Mouse (Mus musculus) lung, embryonic 16.5 days (tissue): ENCODE results near the gene Arid1a. TPM values are rescaled to one million over a fixed set of nuclear protein-coding genes. Genes with fewer than 3 reads are reported as not detected.

ENCODE experiments used
- ATAC-seq: fragments of 200-750 bp; cut with Nextera tagmentation; 2 replicates; pipeline ENCODE4 v1.8.0; 2017; ENCODE audit warnings: low read depth, mild to moderate bottlenecking, moderate library complexity
- H3K27ac ChIP-seq: fragments of 300-500 bp; sonication (generic); 2 replicates; pipeline ENCODE4 v1.5.1; 2014; ENCODE audit warnings: mild to moderate bottlenecking, control low read depth, low read length
- H3K27me3 ChIP-seq: fragments of 300-500 bp; sonication (generic); 2 replicates; pipeline ENCODE4 v1.6.1; 2014; ENCODE audit warnings: low read depth, low read length, mixed read lengths; ENCODE audit not compliant: control insufficient read depth, insufficient read depth
- H3K36me3 ChIP-seq: fragments of 300-500 bp; sonication (generic); 2 replicates; pipeline ENCODE4 v1.6.1; 2014; ENCODE audit warnings: low read length; ENCODE audit not compliant: control insufficient read depth, insufficient read depth
- H3K4me1 ChIP-seq: fragments of 300-500 bp; sonication (generic); replicated peaks from 2 replicates; pipeline ENCODE4 v1.6.1; 2014; ENCODE audit warnings: low read length, mixed read lengths; ENCODE audit not compliant: control insufficient read depth, insufficient read depth
- H3K4me2 ChIP-seq: fragments of 300-500 bp; sonication (generic); 2 replicates; pipeline ENCODE4 v1.6.1; 2014; ENCODE audit warnings: low read depth, low read length, control low read depth
- H3K4me3 ChIP-seq: fragments of 300-500 bp; sonication (generic); 2 replicates; pipeline ENCODE4 v1.5.1; 2014; ENCODE audit warnings: mild to moderate bottlenecking, low read length, control low read depth
- H3K9ac ChIP-seq: fragments of 300-500 bp; sonication (generic); 2 replicates; pipeline ENCODE4 v1.6.1; 2014; ENCODE audit warnings: low read length, control low read depth
- H3K9me3 ChIP-seq: fragments of 300-500 bp; sonication (generic); 2 replicates; pipeline ENCODE4 v1.6.1; 2016; ENCODE audit warnings: low read length; ENCODE audit not compliant: control insufficient read depth
- WGBS: fragments of 180-500 bp; shearing (Covaris S2); extraction: QIAGEN DNeasy Blood & Tissue Kit; methylation state at CpG from one replicate; pipeline ENCODE4 v1.1.7; 2014; 5-methylcytosine and 5-hydroxymethylcytosine counted together
- polyA plus RNA-seq: library from polyadenylated mRNA; unstranded; fragments of >200 nt; fragmentation: Nextera tagmentation; extraction: Ambion mirVana; gene quantifications from 2 replicates; pipeline ENCODE4 v1.2.1, GENCODE M21; 2015

The Arid1a gene
- polyA plus RNA-seq, 1 experiment from 2014 or later: 28.4 TPM

- ATAC-seq: peak; percentile 50
- H3K9me3 ChIP-seq: no peaks in the 10 kb centered on the region
- under 1% methylated on average over 38 of the region's 38 CpGs for WGBS
Measured at GRCm38 (mm10) chr4:133757269-133757835, 783 bp upstream of the Arid1a start.

GRCm38 (mm10) chr4:133755861-133756371 is 653 bp downstream of the Arid1a start:
- peak overlapping the region; percentile 100 for H3K27ac ChIP-seq
- H3K4me3 ChIP-seq: peak overlapping the region; percentile 66
- H3K36me3 ChIP-seq: no peaks in the 10 kb centered on the region
- H3K9me3 ChIP-seq: no peaks in the 10 kb centered on the region
- no peaks in the 10 kb centered on the region for H3K27me3 ChIP-seq
- ATAC-seq: no peak
- peaks cover 17% of the 10 kb centered on the region for H3K4me1 ChIP-seq
- WGBS: 6% methylated on average over 11 of the region's 11 CpGs
- H3K9ac ChIP-seq: peak overlapping the region; percentile 84
- peak overlapping the region; percentile 92 for H3K4me2 ChIP-seq

More at GRCm38 (mm10) chr4:133757269-133757835, 783 bp upstream of the Arid1a start:
- Histone ChIP-seq H3K4me2 (peak overlapping the region; percentile 92), H3K4me3 (peak overlapping the region; percentile 66), H3K27me3 (no peaks in the 10 kb centered on the region), H3K4me1 (peaks cover 17% of the 10 kb centered on the region), H3K36me3 (no peaks in the 10 kb centered on the region), H3K9ac (peak overlapping the region; percentile 84), H3K27ac (peak overlapping the region; percentile 100)

GRCm38 (mm10) chr4:133754871-133755765 is 1.5 kb downstream of the Arid1a start:
- no peaks in the 10 kb centered on the region for H3K36me3 ChIP-seq
- H3K9me3 ChIP-seq: no peaks in the 10 kb centered on the region
- H3K27ac ChIP-seq: peak overlapping the region; percentile 100
- peak overlapping the region; percentile 99 for H3K9ac ChIP-seq
- peak overlapping the region; percentile 99 for H3K4me3 ChIP-seq
- H3K4me2 ChIP-seq: peak overlapping the region; percentile 92
- no peak for ATAC-seq
- H3K4me1 ChIP-seq: peaks cover 24% of the 10 kb centered on the region
- 20% methylated on average over 10 of the region's 10 CpGs for WGBS
- no peaks in the 10 kb centered on the region for H3K27me3 ChIP-seq

GRCm38 (mm10) chr4:133754238-133754637 is 2.3 kb downstream of the Arid1a start:
- Histone ChIP-seq H3K27me3 (no peaks in the 10 kb centered on the region), H3K4me3 (peak overlapping the region; percentile 99), H3K9me3 (no peaks in the 10 kb centered on the region), H3K9ac (peak overlapping the region; percentile 99), H3K4me1 (peaks cover 31% of the 10 kb centered on the region), H3K27ac (peak overlapping the region; percentile 100), H3K4me2 (peak overlapping the region; percentile 92), H3K36me3 (peaks cover under 1% of the 10 kb centered on the region)
- peak; percentile 80 for ATAC-seq
- 0% methylated on average over 21 of the region's 50 CpGs for WGBS

- Histone ChIP-seq H3K27ac (peak overlapping the region; percentile 100), H3K27me3 (no peaks in the 10 kb centered on the region), H3K4me1 (peaks cover 38% of the 10 kb centered on the region), H3K36me3 (peaks cover 3% of the 10 kb centered on the region), H3K4me3 (peak overlapping the region; percentile 99), H3K4me2 (peak overlapping the region; percentile 92), H3K9me3 (no peaks in the 10 kb centered on the region), H3K9ac (peak overlapping the region; percentile 99)
- peak; percentile 50 for ATAC-seq
- 0% methylated on average over 33 of the region's 99 CpGs for WGBS
Measured at GRCm38 (mm10) chr4:133753375-133754190, 3.0 kb downstream of the Arid1a start.

GRCm38 (mm10) chr4:133752449-133753374 is 3.9 kb downstream of the Arid1a start:
- ATAC-seq: no peak
- peaks cover 3% of the 10 kb centered on the region for H3K36me3 ChIP-seq
- peak overlapping the region; percentile 81 for H3K4me2 ChIP-seq
- peaks cover 43% of the 10 kb centered on the region for H3K4me1 ChIP-seq
- under 1% methylated on average over 93 of the region's 121 CpGs for WGBS
- H3K4me3 ChIP-seq: peak overlapping the region; percentile 99
- H3K27me3 ChIP-seq: no peaks in the 10 kb centered on the region
- H3K9ac ChIP-seq: peak overlapping the region; percentile 99
- peak overlapping the region; percentile 100 for H3K27ac ChIP-seq
- H3K9me3 ChIP-seq: no peaks in the 10 kb centered on the region

GRCm38 (mm10) chr4:133751521-133752448 is 4.8 kb downstream of the Arid1a start:
- ATAC-seq: no peak
- H3K27me3 ChIP-seq: no peaks in the 10 kb centered on the region
- peaks cover 3% of the 10 kb centered on the region for H3K36me3 ChIP-seq
- H3K4me3 ChIP-seq: peak overlapping the region; percentile 99
- peak overlapping the region; percentile 100 for H3K27ac ChIP-seq
- H3K4me1 ChIP-seq: peaks cover 44% of the 10 kb centered on the region
- H3K9ac ChIP-seq: peak overlapping the region; percentile 99
- no peaks in the 10 kb centered on the region for H3K9me3 ChIP-seq
- H3K4me2 ChIP-seq: peak overlapping the region; percentile 81
- under 1% methylated on average over 30 of the region's 31 CpGs for WGBS
